Mouse (Mus musculus) forebrain, embryonic 15.5 days (tissue): Measurements from ENCODE around the gene Ccr8. TPM values are rescaled to one million over a fixed set of nuclear protein-coding genes. Genes with fewer than 3 reads are reported as not detected.
"Not testable (repeated sequence)": the region's sequence is repeated elsewhere in the genome, so short reads cannot be mapped to it uniquely, and the experiment has no call there.

ENCODE experiments used
- ATAC-seq: fragments of 200-750 bp; cut with Nextera tagmentation; replicated peaks from 2 replicates; pipeline ENCODE4 v1.8.0; 2017; ENCODE audit warnings: mild to moderate bottlenecking, moderate TSS enrichment, moderate library complexity
- H3K27ac ChIP-seq: fragments of 300-500 bp; sonication (generic); replicated peaks from 2 replicates; pipeline ENCODE4 v1.5.1; 2015; ENCODE audit warnings: mild to moderate bottlenecking, inconsistent platforms
- H3K27me3 ChIP-seq: fragments of 300-500 bp; sonication (generic); 2 replicates; pipeline ENCODE4 v1.6.1; 2015; ENCODE audit warnings: inconsistent platforms
- H3K36me3 ChIP-seq: fragments of 300-500 bp; sonication (generic); 2 replicates; pipeline ENCODE4 v1.6.1; 2015; ENCODE audit warnings: mild to moderate bottlenecking, inconsistent platforms
- H3K4me1 ChIP-seq: fragments of 300-500 bp; sonication (generic); 2 replicates; pipeline ENCODE4 v1.6.1; 2015; ENCODE audit warnings: inconsistent platforms
- H3K4me2 ChIP-seq: fragments of 300-500 bp; sonication (generic); replicated peaks from 2 replicates; pipeline ENCODE4 v1.6.1; 2015; ENCODE audit warnings: mild to moderate bottlenecking, inconsistent platforms
- H3K4me3 ChIP-seq: fragments of 300-500 bp; sonication (generic); 2 replicates; pipeline ENCODE4 v1.5.1; 2015; ENCODE audit warnings: mild to moderate bottlenecking, inconsistent platforms
- H3K9ac ChIP-seq: fragments of 300-500 bp; sonication (generic); replicated peaks from 2 replicates; pipeline ENCODE4 v1.6.1; 2015; ENCODE audit warnings: mild to moderate bottlenecking, inconsistent platforms
- H3K9me3 ChIP-seq: fragments of 300-500 bp; sonication (generic); 2 replicates; pipeline ENCODE4 v1.6.1; 2016; ENCODE audit warnings: inconsistent platforms
- WGBS: fragments of 180-500 bp; shearing (Covaris S2); methylation state at CpG from one replicate; pipeline ENCODE4 v1.1.7; 2015; ENCODE audit warnings: mixed read lengths; 5-methylcytosine and 5-hydroxymethylcytosine counted together
- polyA plus RNA-seq: library from polyadenylated mRNA; unstranded; fragments of >200 nt; fragmentation: Nextera tagmentation; extraction: Ambion mirVana; gene quantifications from 2 replicates; pipeline ENCODE4 v1.2.1, GENCODE M21; 2015

Ccr8 gene
- polyA plus RNA-seq, 1 experiment from 2014 or later, result not detected

- Histone ChIP-seq H3K4me2 (no peak overlapping the region), H3K9ac (no peak overlapping the region), H3K36me3 (no peaks in the 10 kb centered on the region), H3K27ac (no peak overlapping the region), H3K4me1 (0 out of 2 replicates have a peak, but pooled peaks cover 3% of the 10 kb centered on the region), H3K27me3 (no peaks in the 10 kb centered on the region), H3K9me3 (no peaks in the 10 kb centered on the region), H3K4me3 (no peak overlapping the region)
- WGBS, result 81% methylated on average over 7 of the region's 7 CpGs
- no peak for ATAC-seq
Observed at GRCm38 (mm10) chr9:120095886-120096285, 4.0 kb downstream of the Ccr8 start.

DNA sequence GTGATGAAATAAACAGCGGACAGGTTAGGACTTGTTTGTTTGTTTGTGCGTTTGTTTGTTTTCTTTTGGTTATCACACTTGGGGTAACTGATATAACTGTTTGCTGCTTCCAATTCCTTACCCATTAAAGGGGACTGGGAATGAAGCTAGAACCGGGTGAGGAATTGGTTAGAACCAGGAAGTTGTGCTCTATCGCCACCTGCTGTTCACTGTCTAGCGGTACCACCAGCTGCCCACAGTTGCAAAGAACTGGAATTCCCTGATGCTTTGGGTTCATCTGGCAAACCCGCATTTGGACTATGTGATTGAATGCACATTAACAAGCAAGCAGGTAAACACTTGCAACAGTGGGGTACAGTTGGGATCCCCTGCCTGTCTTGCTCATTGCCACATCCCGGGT, 6.8 kb downstream of the Ccr8 start:
- 24% methylated on average over 7 of the region's 7 CpGs for WGBS
- Histone ChIP-seq H3K4me2 (no peak overlapping the region), H3K9ac (no peak overlapping the region), H3K36me3 (no peaks in the 10 kb centered on the region), H3K9me3 (no peaks in the 10 kb centered on the region), H3K4me1 (0 out of 2 replicates have a peak, but pooled peaks cover 3% of the 10 kb centered on the region), H3K4me3 (no peak overlapping the region), H3K27ac (no peak overlapping the region), H3K27me3 (no peaks in the 10 kb centered on the region)
- ATAC-seq, result no peak

DNA sequence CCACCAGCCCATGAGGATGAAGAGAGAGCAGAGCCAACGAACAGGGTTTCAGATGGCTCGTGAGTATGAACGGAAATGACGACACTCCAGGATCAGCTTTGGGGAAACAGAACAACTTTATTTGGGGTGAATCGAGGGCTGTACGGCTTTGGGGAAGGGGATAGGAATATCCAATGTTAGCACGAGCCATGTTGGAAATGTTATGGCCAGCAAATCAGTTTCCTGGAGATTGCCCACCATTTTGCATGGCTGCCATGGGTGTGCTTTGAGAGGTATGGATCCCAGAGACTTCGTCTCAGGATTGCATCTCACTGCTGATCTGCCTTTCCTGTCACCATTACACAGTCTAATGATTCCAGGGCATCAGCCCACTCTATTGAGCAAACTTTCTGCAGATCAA, 7.4 kb downstream of the Ccr8 start:
- Histone ChIP-seq H3K9ac (no peak overlapping the region), H3K4me1 (0 out of 2 replicates have a peak, but pooled peaks cover 3% of the 10 kb centered on the region), H3K27ac (no peak overlapping the region), H3K4me2 (no peak overlapping the region), H3K27me3 (no peaks in the 10 kb centered on the region), H3K4me3 (no peak overlapping the region), H3K9me3 (no peaks in the 10 kb centered on the region), H3K36me3 (no peaks in the 10 kb centered on the region)
- WGBS, result 88% methylated on average over 8 of the region's 8 CpGs
- ATAC-seq, result no peak

DNA sequence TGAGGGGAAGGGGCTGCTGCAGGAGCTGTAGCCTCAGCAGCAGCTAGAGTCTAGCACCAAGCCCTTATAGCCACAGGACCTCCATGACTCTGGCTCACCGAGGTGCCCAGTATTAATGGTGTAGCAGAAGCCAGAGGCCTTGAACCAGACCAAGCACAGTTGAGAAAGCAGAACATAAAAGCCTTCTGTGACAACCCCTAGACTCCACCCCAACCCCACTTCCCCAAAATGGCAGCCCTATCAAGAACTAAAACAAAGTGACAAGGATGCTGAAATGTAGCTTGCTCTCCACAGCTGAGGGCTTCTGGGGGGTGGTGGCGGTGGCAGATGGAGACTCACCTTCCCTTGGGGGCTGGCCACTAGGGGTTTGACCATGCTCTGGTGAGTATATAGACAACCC, 9.3 kb downstream of the Ccr8 start:
- ATAC-seq, result no peak
- Histone ChIP-seq H3K4me3 (no peak overlapping the region), H3K9me3 (no peaks in the 10 kb centered on the region), H3K27ac (no peak overlapping the region), H3K27me3 (no peaks in the 10 kb centered on the region), H3K9ac (no peak overlapping the region), H3K4me1 (0 out of 2 replicates have a peak, but pooled peaks cover 3% of the 10 kb centered on the region), H3K4me2 (no peak overlapping the region), H3K36me3 (no peaks in the 10 kb centered on the region)
- WGBS, result 95% methylated on average over 2 of the region's 2 CpGs

DNA sequence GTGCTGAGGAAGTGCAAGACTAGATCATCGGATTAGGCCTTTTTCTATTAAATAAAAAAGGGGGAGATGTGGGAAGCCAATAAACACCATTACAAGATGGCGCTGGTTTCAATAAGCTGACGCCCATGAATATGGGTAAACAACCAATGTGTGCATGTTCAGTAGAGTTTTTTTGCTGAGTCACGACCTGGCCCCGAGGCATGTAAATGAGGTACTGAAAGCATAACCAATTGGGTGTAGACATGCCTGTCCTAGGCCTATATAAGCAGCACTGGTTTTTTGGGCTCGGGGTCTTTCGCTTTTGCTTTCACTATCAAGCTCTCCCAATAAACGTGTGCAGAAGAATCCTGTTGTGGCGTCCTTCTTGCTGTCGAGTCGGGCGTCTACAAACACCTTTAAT, 17.0 kb downstream of the Ccr8 start:
- not testable (repeated sequence) for H3K4me1 ChIP-seq, H3K36me3 ChIP-seq, H3K4me2 ChIP-seq, H3K27ac ChIP-seq, ATAC-seq, H3K9me3 ChIP-seq, H3K4me3 ChIP-seq, H3K27me3 ChIP-seq, H3K9ac ChIP-seq
- 95% methylated on average over 12 of the region's 12 CpGs for WGBS

GRCm38 (mm10) chr9:120110211-120111018, 18.5 kb downstream of the Ccr8 start, which contains the start of gene Slc25a38:
Gene Slc25a38, plus strand, starts transcription at chr9:120110374.
- Histone ChIP-seq H3K9me3 (no peaks in the 10 kb centered on the region), H3K27me3 (no peaks in the 10 kb centered on the region), H3K4me1 (peaks cover 8% of the 10 kb centered on the region), H3K27ac (peak within 1 kb of the TSS; percentile 95), H3K4me3 (peak within 1 kb of the TSS; percentile 68), H3K9ac (peak within 1 kb of the TSS; percentile 78), H3K36me3 (no peaks in the 10 kb centered on the region), H3K4me2 (peak within 1 kb of the TSS; percentile 66)
- WGBS, result under 1% methylated on average over 62 of the region's 62 CpGs
- peak; percentile 99 for ATAC-seq

- Histone ChIP-seq H3K9me3 (no peaks in the 10 kb centered on the region), H3K27me3 (no peaks in the 10 kb centered on the region), H3K4me2 (peak overlapping the region; percentile 66), H3K36me3 (no peaks in the 10 kb centered on the region), H3K27ac (peak overlapping the region; percentile 95), H3K4me3 (peak overlapping the region; percentile 68), H3K9ac (peak overlapping the region; percentile 31), H3K4me1 (peaks cover 8% of the 10 kb centered on the region)
- no peak for ATAC-seq
- 79% methylated on average over 15 of the region's 15 CpGs for WGBS
Observed at GRCm38 (mm10) chr9:120111156-120111945, 19.4 kb downstream of the Ccr8 start.

DNA sequence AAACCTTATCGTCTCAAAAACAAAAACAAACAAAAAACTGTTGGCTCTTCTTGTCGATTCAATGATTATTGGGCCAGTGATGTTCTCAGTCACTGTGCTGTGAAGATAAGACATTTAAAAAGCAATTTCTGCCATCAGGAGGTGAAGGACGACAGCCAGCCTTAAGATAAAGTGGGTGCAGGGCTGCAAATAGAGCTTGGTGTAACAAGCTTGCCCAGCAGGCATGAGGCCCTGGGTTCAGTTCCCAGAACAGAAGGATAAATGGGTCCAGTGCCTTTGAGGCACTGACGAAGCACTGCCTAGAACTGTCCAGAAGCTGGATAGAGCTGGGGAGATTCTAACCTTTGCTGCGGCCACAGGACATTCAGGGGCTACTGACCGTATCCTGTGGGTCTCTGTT, 20.6 kb downstream of the Ccr8 start:
- Histone ChIP-seq H3K36me3 (peaks cover 8% of the 10 kb centered on the region; the same call in 1 of the 2 replicates), H3K4me3 (no peak overlapping the region), H3K9me3 (no peaks in the 10 kb centered on the region), H3K4me1 (peaks cover 8% of the 10 kb centered on the region), H3K27me3 (no peaks in the 10 kb centered on the region), H3K27ac (no peak overlapping the region), H3K9ac (no peak overlapping the region), H3K4me2 (no peak overlapping the region)
- no peak for ATAC-seq
- 94% methylated on average over 6 of the region's 6 CpGs for WGBS

- Histone ChIP-seq H3K27me3 (no peaks in the 10 kb centered on the region), H3K4me1 (peaks cover 8% of the 10 kb centered on the region), H3K36me3 (peaks cover 18% of the 10 kb centered on the region), H3K4me3 (no peak overlapping the region), H3K27ac (no peak overlapping the region), H3K9ac (no peak overlapping the region), H3K4me2 (no peak overlapping the region), H3K9me3 (no peaks in the 10 kb centered on the region)
- WGBS, result 95% methylated on average over 7 of the region's 7 CpGs
- no peak for ATAC-seq
Observed at GRCm38 (mm10) chr9:120113456-120113855, 21.5 kb downstream of the Ccr8 start.

GRCm38 (mm10) chr9:120114051-120114788, 22.3 kb downstream of the Ccr8 start:
- Histone ChIP-seq H3K36me3 (peaks cover 19% of the 10 kb centered on the region), H3K4me1 (peaks cover 8% of the 10 kb centered on the region), H3K9ac (no peak overlapping the region), H3K4me3 (no peak overlapping the region), H3K4me2 (no peak overlapping the region), H3K27ac (no peak overlapping the region), H3K9me3 (no peaks in the 10 kb centered on the region), H3K27me3 (no peaks in the 10 kb centered on the region)
- 88% methylated on average over 17 of the region's 17 CpGs for WGBS
- no peak for ATAC-seq

DNA sequence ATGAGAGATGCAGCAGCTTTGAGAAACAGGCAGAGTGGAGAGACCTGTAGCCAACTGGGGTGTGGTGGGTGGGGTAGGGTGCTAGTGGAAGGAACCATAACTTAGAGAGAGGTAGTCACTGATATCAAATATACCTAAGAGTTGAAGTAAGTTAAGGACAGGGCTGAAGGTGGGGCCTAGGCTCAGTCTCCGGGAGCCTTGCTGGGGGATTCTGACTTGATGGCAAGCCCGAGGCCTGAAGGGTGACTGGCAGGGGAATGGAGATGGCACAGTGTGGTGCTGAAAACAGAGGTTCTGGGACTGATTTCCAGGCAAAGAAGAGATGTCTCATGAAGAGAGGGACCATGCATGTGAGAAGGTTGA, 22.9 kb downstream of the Ccr8 start:
- no peak overlapping the region for H3K27ac ChIP-seq
- H3K4me3 ChIP-seq, result no peak overlapping the region
- no peak overlapping the region for H3K9ac ChIP-seq
- no peak for ATAC-seq
- peaks cover 8% of the 10 kb centered on the region for H3K4me1 ChIP-seq
- no peaks in the 10 kb centered on the region for H3K9me3 ChIP-seq
- H3K36me3 ChIP-seq, result peaks cover 19% of the 10 kb centered on the region
- WGBS, result 89% methylated on average over 2 of the region's 2 CpGs
- H3K4me2 ChIP-seq, result no peak overlapping the region
- no peaks in the 10 kb centered on the region for H3K27me3 ChIP-seq

DNA sequence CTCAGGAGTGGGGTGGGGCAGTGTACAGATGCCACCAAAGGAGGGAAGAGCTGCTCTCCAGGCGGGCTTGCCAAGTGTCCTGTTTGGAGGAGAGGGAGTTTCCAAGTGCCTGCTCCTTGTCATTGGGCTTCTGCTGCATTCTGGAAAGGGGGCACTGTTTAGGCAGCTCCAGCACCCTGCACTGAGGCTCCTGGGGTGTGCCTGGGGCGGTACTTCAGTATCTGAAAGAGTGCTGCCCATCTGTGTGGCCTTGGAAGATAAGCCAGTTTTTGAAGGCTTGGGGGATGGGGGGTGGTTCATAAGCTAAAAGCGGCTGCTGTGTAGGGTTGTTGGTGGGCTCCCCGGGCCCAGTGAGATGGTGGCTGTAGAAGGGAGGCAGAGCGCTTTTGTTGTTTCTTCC, 23.7 kb downstream of the Ccr8 start:
- no peak overlapping the region for H3K27ac ChIP-seq
- no peak for ATAC-seq
- WGBS, result 92% methylated on average over 5 of the region's 5 CpGs
- H3K36me3 ChIP-seq, result peaks cover 25% of the 10 kb centered on the region
- H3K4me3 ChIP-seq, result no peak overlapping the region
- H3K9me3 ChIP-seq, result no peaks in the 10 kb centered on the region
- no peak overlapping the region for H3K9ac ChIP-seq
- no peak overlapping the region for H3K4me2 ChIP-seq
- peaks cover 8% of the 10 kb centered on the region for H3K4me1 ChIP-seq
- H3K27me3 ChIP-seq, result no peaks in the 10 kb centered on the region
